Mouse (Mus musculus) spleen, postnatal 4 days (tissue): ENCODE results near the gene Gm45261.

Source experiments
- DNase-seq, 2 experiments: peaks; one replicate each; pipeline ENCODE4 v3.0.0; 2022; ENCODE audit warnings: low spot score in 2 of 2

Gene Gm45261

GRCm38 (mm10) chr1:80410229-80410973, 50.8 kb downstream of the Gm45261 start:
- no peak for DNase-seq

DNA sequence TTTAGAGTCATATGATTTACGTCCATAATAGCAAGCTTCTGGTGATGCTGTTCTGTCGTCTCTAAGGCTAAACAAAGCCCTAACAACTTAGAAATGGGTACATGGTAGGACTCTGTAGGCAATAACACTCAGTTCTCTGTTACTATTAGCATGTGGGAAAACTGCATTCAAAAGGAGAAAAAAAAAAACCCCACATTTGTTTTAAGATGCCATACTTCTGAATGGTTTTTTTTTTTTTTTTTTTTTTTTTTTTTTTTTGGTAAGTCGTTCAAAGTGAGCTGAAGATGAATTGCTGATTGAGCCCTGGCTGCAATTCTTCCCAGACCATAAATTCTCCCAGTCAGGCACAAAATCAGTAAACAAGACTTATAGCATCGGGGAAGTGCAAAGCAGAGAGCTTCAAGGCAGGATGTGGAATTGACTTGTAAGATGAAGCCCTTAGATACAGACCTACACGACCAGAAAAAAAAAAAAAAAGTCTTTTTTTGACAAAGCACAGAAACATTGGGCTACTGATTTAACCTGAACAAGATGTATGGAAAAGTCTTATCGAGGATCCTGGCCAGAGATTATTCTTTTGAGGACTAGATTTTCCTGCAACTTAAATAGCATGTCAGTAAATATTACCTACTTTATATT, 51.7 kb downstream of the Gm45261 start:
- DNase-seq = no peak

- DNase-seq = peak; percentile 55 to 71
Measured at GRCm38 (mm10) chr1:80408586-80408985, 52.7 kb downstream of the Gm45261 start.

GRCm38 (mm10) chr1:80404196-80404595, 57.1 kb downstream of the Gm45261 start:
- DNase-seq = no peak

DNA sequence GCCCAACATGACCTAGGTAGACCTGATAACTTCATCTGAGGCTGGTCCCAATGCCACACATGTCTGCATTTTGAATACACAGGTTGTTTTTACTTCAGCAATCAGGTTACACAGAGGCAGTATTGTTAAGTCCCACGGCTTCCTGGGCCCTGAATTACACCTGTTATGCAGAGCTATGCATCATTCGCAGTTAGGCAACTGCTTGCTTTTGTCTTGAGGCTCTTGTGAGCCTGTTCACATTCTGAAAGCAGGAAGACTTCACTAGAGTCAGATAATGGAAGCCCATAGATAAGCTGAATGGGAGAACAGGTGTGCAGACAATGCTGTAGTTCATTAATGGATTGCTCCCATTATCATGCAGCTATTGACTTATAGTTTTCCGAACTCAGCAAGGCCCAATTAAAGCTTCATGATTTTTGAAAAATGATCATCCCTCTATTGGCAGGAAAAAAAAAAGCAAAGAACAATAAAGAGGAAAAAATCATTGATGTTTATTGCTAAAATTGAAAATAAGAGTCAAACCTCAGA, 57.8 kb downstream of the Gm45261 start:
- no peak for DNase-seq

DNA sequence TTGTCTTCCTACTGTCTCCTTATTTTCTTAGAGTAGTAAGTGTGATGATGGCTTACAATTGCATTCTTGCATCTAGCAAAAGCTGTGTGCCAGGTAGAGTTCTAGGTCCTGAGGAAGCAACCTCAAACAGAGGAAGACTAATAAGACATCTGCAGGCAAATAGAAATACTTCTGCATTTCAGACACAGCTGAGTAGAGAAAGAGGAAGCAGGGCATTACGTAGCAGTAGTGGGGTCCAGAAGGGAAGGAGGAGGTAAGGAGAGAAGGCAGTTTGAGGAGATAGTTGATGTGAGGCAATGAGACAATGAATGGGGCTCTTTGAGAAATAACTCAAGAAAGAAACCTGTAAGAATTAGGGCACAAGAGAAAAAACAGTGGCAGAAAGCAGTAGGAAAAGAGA, 59.3 kb downstream of the Gm45261 start:
- DNase-seq = no peak
